Mouse (Mus musculus) E14TG2a.4 (cell line): ENCODE results near the gene B3galnt1.
A peak's percentile ranks its signal among the peaks of the same experiment; 100 is the strongest.

Experiments used
- H3K27me3 ChIP-seq: 2 replicates; pipeline ENCODE4 v1.6.1; 2014; ENCODE audit warnings: low read length, control low read depth; ENCODE audit not compliant: insufficient read depth
- H3K36me3 ChIP-seq: 2 replicates; pipeline ENCODE4 v1.6.1; 2014; ENCODE audit warnings: low read length, control low read depth; ENCODE audit not compliant: insufficient read depth
- H3K4me1 ChIP-seq: replicated peaks from 2 replicates; pipeline ENCODE4 v1.6.1; 2014; ENCODE audit warnings: low read depth, low read length, control low read depth
- H3K4me3 ChIP-seq: replicated peaks from 2 replicates; pipeline ENCODE4 v1.5.1; 2014; ENCODE audit warnings: mild to moderate bottlenecking, low read length
- H3K9me3 ChIP-seq: 2 replicates; pipeline ENCODE4 v1.6.1; 2014; ENCODE audit warnings: low read length, control low read depth
- CTCF ChIP-seq: conservative IDR thresholded peaks from 2 replicates; pipeline ENCODE4 v1.5.1; 2014; ENCODE audit warnings: low read length
- NANOG ChIP-seq: IDR thresholded peaks from 2 replicates; pipeline ENCODE4 v1.6.1; 2014; ENCODE audit warnings: borderline replicate concordance, low read length, mixed read lengths
- POU5F1 ChIP-seq: IDR thresholded peaks from 2 replicates; pipeline ENCODE4 v1.6.1; 2014; ENCODE audit warnings: low read length, borderline replicate concordance

B3galnt1 gene

GRCm38 (mm10) chr3:69606923-69607322 is 8.2 kb upstream of the B3galnt1 start:
- Histone ChIP-seq H3K4me3 (no peak overlapping the region), H3K9me3 (0 out of 2 replicates have a peak, but pooled peaks cover 4% of the 10 kb centered on the region), H3K4me1 (no peaks in the 10 kb centered on the region), H3K36me3 (no peaks in the 10 kb centered on the region), H3K27me3 (no peaks in the 10 kb centered on the region)
- TF ChIP-seq CTCF (no peak), NANOG (no peak), POU5F1 (no peak)

- Histone ChIP-seq H3K9me3 (peaks cover 13% of the 10 kb centered on the region), H3K27me3 (peaks cover 24% of the 10 kb centered on the region), H3K4me1 (peaks cover 43% of the 10 kb centered on the region), H3K4me3 (peak overlapping the region; percentile 85), H3K36me3 (no peaks in the 10 kb centered on the region)
- TF ChIP-seq NANOG (no peak), CTCF (no peak), POU5F1 (no peak)
These were observed 373 bp upstream of the B3galnt1 start for GRCm38 (mm10) chr3:69599166-69599500.

- Histone ChIP-seq H3K27me3 (peaks cover 24% of the 10 kb centered on the region), H3K4me1 (peaks cover 53% of the 10 kb centered on the region), H3K4me3 (peak overlapping the region; percentile 85), H3K9me3 (peaks cover 13% of the 10 kb centered on the region), H3K36me3 (no peaks in the 10 kb centered on the region)
- TF ChIP-seq CTCF (no peak), POU5F1 (no peak), NANOG (no peak)
These were observed 944 bp downstream of the B3galnt1 start for GRCm38 (mm10) chr3:69597816-69598215.

- Histone ChIP-seq H3K4me1 (peaks cover 53% of the 10 kb centered on the region), H3K27me3 (peaks cover 24% of the 10 kb centered on the region), H3K9me3 (peaks cover 12% of the 10 kb centered on the region), H3K36me3 (no peaks in the 10 kb centered on the region), H3K4me3 (no peak overlapping the region)
- no peak for TF ChIP-seq NANOG
- TF ChIP-seq POU5F1 = no peak
- TF ChIP-seq CTCF = no peak
These were observed 1.5 kb downstream of the B3galnt1 start for GRCm38 (mm10) chr3:69597211-69597610.

GRCm38 (mm10) chr3:69596116-69596515 is 2.6 kb downstream of the B3galnt1 start:
- TF ChIP-seq NANOG (no peak), CTCF (no peak)
- Histone ChIP-seq H3K4me3 (peak overlapping the region; percentile 43), H3K27me3 (peaks cover 24% of the 10 kb centered on the region), H3K36me3 (no peaks in the 10 kb centered on the region; the same call in 1 of the 2 replicates), H3K4me1 (peaks cover 56% of the 10 kb centered on the region), H3K9me3 (peaks cover 1% of the 10 kb centered on the region)

- Histone ChIP-seq H3K9me3 (peaks cover 6% of the 10 kb centered on the region; the same call in 1 of the 2 replicates), H3K4me3 (peak overlapping the region; percentile 46), H3K27me3 (peaks cover 16% of the 10 kb centered on the region), H3K4me1 (peaks cover 50% of the 10 kb centered on the region), H3K36me3 (no peaks in the 10 kb centered on the region; the same call in 1 of the 2 replicates)
- TF ChIP-seq POU5F1 = no peak
- no peak for TF ChIP-seq NANOG
- TF ChIP-seq CTCF = no peak
These were observed 4.7 kb downstream of the B3galnt1 start for GRCm38 (mm10) chr3:69594071-69594470.

GRCm38 (mm10) chr3:69593426-69593825 is 5.3 kb downstream of the B3galnt1 start:
- Histone ChIP-seq H3K27me3 (peaks cover 13% of the 10 kb centered on the region), H3K4me1 (peaks cover 51% of the 10 kb centered on the region), H3K9me3 (peaks cover 6% of the 10 kb centered on the region; the same call in 1 of the 2 replicates), H3K4me3 (0 out of 2 replicates have a peak overlapping the region, but pooled peaks have one; percentile 46), H3K36me3 (no peaks in the 10 kb centered on the region; the same call in 1 of the 2 replicates)
- no peak for TF ChIP-seq NANOG

GRCm38 (mm10) chr3:69588101-69588760 is 10.5 kb downstream of the B3galnt1 start:
- Histone ChIP-seq H3K4me1 (peaks cover 12% of the 10 kb centered on the region), H3K9me3 (peaks cover 6% of the 10 kb centered on the region; the same call in 1 of the 2 replicates), H3K4me3 (no peak overlapping the region), H3K27me3 (no peaks in the 10 kb centered on the region), H3K36me3 (peaks cover 4% of the 10 kb centered on the region)
- TF ChIP-seq CTCF = no peak
- TF ChIP-seq POU5F1 = no peak

GRCm38 (mm10) chr3:69583798-69584197 is 15.0 kb downstream of the B3galnt1 start:
- Histone ChIP-seq H3K27me3 (no peaks in the 10 kb centered on the region), H3K9me3 (no peaks in the 10 kb centered on the region), H3K36me3 (peaks cover 12% of the 10 kb centered on the region), H3K4me3 (no peak overlapping the region), H3K4me1 (peaks cover 7% of the 10 kb centered on the region)
- TF ChIP-seq NANOG (no peak), CTCF (no peak), POU5F1 (no peak)
